In the genomic region with DNA sequence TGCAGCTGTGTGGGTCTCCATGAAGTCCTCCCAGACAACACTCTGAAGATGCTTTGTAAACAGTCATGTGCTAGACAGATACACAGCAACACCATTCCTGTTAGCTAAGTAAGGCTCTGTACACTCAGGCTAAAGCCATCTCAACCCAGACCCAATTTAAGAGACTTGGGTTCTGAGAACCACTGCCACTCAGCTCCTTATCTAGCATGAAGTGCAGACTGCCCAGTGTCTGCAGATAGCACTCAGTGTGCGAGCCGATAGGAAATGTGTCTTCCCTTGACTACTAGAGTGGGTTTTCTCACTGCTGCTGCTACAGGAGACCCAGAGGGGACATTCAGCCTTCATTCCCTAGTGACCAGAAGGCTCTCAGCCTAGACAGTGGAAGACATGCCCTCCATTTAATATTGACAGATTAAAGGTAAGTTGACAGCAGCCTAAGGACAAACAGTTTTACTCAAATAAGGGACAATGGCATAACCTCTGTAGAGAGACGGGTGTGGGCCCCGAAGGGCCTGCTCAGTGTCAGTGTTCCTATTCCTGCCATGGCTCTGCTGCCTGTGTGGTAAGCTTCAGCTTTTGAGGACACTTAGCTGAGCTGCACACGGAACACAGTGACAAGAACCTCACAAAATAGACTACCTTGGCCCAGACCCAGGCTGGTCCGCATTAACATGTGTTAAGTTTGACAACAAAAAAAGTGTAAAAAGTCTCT, we compare ENCODE assay signal across 21 mouse cellular contexts. TPM values are rescaled to one million over a fixed set of nuclear protein-coding genes. Genes with fewer than 3 reads are reported as not detected.
DNase-seq lines count a peak whose midpoint lies in the region; ATAC-seq lines count a peak whose summit lies in the region.
"Had no signal": no experiment of that assay in that cellular context is flagged by ENCODE, and none has a peak within 500 bp of the region (broad histone marks: within the 10 kb centered on the region; RNA-seq: fewer than 3 reads in every experiment).

No protein-coding gene starts in this region.

- no peaks in the 10 kb centered on the region for H3K9me3 ChIP-seq in liver, embryonic 12.5 days (replicated peaks)
- H3K9me3 ChIP-seq in hindbrain, embryonic 13.5 days: no peaks in the 10 kb centered on the region
- H3K9me3 ChIP-seq: embryonic facial prominence, embryonic 13.5 days; hindbrain, embryonic 10.5 days; limb, embryonic 13.5 days; midbrain, embryonic 12.5 days; neural tube, embryonic 15.5 days had no signal

- peak; percentile 64 for DNase-seq in heart, adult 11 months
- no peak for DNase-seq in heart, postnatal 4 days
- DNase-seq in c-Kit-positive CD71-positive TER-119-positive erythroid progenitor cells, embryonic 14.5 days (ENCODE audit: low spot score): peak; percentile 70
- no peak for DNase-seq in left cerebral cortex, adult 18-20 months (ENCODE audit: low spot score in 2 of 2)
- DNase-seq: cerebellum, adult 2 months; cerebellum, postnatal 36 days; embryo, embryonic 11 days; forebrain, postnatal 0 days; kidney, adult 11 months; kidney, postnatal 4 days; lung, embryonic 14.5 days; right cerebral cortex, postnatal 14 days; thymus, postnatal 14 days had no signal

- H3K27me3 ChIP-seq in liver, embryonic 12.5 days (replicated peaks): peaks cover 8% of the 10 kb centered on the region; the same call in 1 of the 2 replicates
- H3K27me3 ChIP-seq in hindbrain, embryonic 13.5 days: no peaks in the 10 kb centered on the region
- H3K27me3 ChIP-seq: embryonic facial prominence, embryonic 13.5 days; limb, embryonic 13.5 days; midbrain, embryonic 12.5 days; neural tube, embryonic 15.5 days had no signal

- peak overlapping the region; percentile 59 for H3K9ac ChIP-seq in liver, embryonic 12.5 days
- no peak overlapping the region for H3K9ac ChIP-seq in hindbrain, embryonic 13.5 days
- H3K9ac ChIP-seq: embryonic facial prominence, embryonic 13.5 days; forebrain, postnatal 0 days; limb, embryonic 13.5 days; lung, embryonic 14.5 days; midbrain, embryonic 12.5 days; neural tube, embryonic 15.5 days had no signal

- peak overlapping the region; percentile 85 for H3K27ac ChIP-seq in liver, embryonic 12.5 days
- H3K27ac ChIP-seq in hindbrain, embryonic 13.5 days: no peak overlapping the region
- H3K27ac ChIP-seq: embryonic facial prominence, embryonic 13.5 days; hindbrain, embryonic 10.5 days; limb, embryonic 13.5 days; midbrain, embryonic 12.5 days; neural tube, embryonic 15.5 days had no signal

- peak overlapping the region; percentile 55 for H3K4me2 ChIP-seq in liver, embryonic 12.5 days
- H3K4me2 ChIP-seq in hindbrain, embryonic 13.5 days: no peak overlapping the region
- H3K4me2 ChIP-seq: embryonic facial prominence, embryonic 13.5 days; limb, embryonic 13.5 days; lung, embryonic 14.5 days; midbrain, embryonic 12.5 days; neural tube, embryonic 15.5 days had no signal

- no peaks in the 10 kb centered on the region for H3K36me3 ChIP-seq in liver, embryonic 12.5 days
- H3K36me3 ChIP-seq in hindbrain, embryonic 13.5 days: no peaks in the 10 kb centered on the region
- H3K36me3 ChIP-seq: embryonic facial prominence, embryonic 13.5 days; hindbrain, embryonic 10.5 days; limb, embryonic 13.5 days; midbrain, embryonic 12.5 days; neural tube, embryonic 15.5 days had no signal

- H3K4me1 ChIP-seq in liver, embryonic 12.5 days: peaks cover 61% of the 10 kb centered on the region
- no peaks in the 10 kb centered on the region for H3K4me1 ChIP-seq in hindbrain, embryonic 13.5 days (replicated peaks)
- H3K4me1 ChIP-seq: neural tube, embryonic 15.5 days had no signal

- WGBS in liver, embryonic 12.5 days (ENCODE audit: insufficient replicate concordance): 38% methylated on average over 6 of the region's 6 CpGs
- 89% methylated on average over 6 of the region's 6 CpGs for WGBS in hindbrain, embryonic 13.5 days

- peak overlapping the region; percentile 19 for H3K4me3 ChIP-seq in liver, embryonic 12.5 days
- H3K4me3 ChIP-seq in hindbrain, embryonic 13.5 days: no peak overlapping the region
- H3K4me3 ChIP-seq: embryonic facial prominence, embryonic 13.5 days; hindbrain, embryonic 10.5 days; limb, embryonic 13.5 days; midbrain, embryonic 12.5 days; neural tube, embryonic 15.5 days had no signal

- peak; percentile 91 for ATAC-seq in liver, embryonic 12.5 days
- peak; percentile 49 for ATAC-seq in megakaryocyte progenitor cell, adult 5-6 weeks (replicated peaks; ENCODE audit: poor library complexity)
- no peak for ATAC-seq in hindbrain, embryonic 13.5 days (ENCODE audit: low FRiP score)
- ATAC-seq: forebrain, postnatal 0 days had no signal

RNA-seq across cellular contexts. Expression of gene Arhgap25, which starts 5.1 kb away (rescaled TPM):
- 1 to 10 TPM; 5.2 to 6.1 TPM for total RNA-seq in heart, postnatal 4 days (2021)
- polyA plus RNA-seq in liver, embryonic 12.5 days (2016; fragmentation: Nextera tagmentation; extraction: Ambion mirVana): 5.2 and 5.4 TPM in 2 replicates
- total RNA-seq in megakaryocyte progenitor cell, adult 5-6 weeks (2015): 7.0 and 11.0 TPM in 2 replicates
- 23.0 and 30.6 TPM in 2 replicates for total RNA-seq in megakaryocyte progenitor cell, adult 5-6 weeks (2017)
- 1.6 and 2.4 TPM in 2 replicates for polyA plus RNA-seq in hindbrain, embryonic 13.5 days (2015; fragmentation: Nextera tagmentation; extraction: Ambion mirVana)
- 10 to 100 TPM in 1 of 2 experiments, 1 to 10 TPM in 1; 8.1 to 10.8 TPM for total RNA-seq in left cerebral cortex, adult 18-20 months (2021)

Comparison
In these comparisons a context has a peak if more than half of its experiments do, and no peak if none do; other contexts are left out.
1. DNase-seq: peak in heart, adult 11 months (single experiment) and c-Kit-positive CD71-positive TER-119-positive erythroid progenitor cells, embryonic 14.5 days (single experiment); none in heart, postnatal 4 days (single experiment) and left cerebral cortex, adult 18-20 months (0 of 2).